Mouse (Mus musculus) MEL (cell line): ENCODE results near the gene Slc24a4. TPM values are rescaled to one million over a fixed set of nuclear protein-coding genes. Genes with fewer than 3 reads are reported as not detected.

Source experiments
- DNase-seq: peaks from one replicate; pipeline ENCODE4 v3.0.0; 2011; ENCODE audit warnings: low read depth, low spot score
- H3K27ac ChIP-seq: 2 replicates; pipeline ENCODE4 v1.5.1; 2012; ENCODE audit warnings: low read depth, mild to moderate bottlenecking, control low read depth, low read length, moderate library complexity; ENCODE audit not compliant: control insufficient read depth
- H3K27me3 ChIP-seq, 2 experiments: fragments of 150-350 bp in 1 of 2; sonication (generic) in 1 of 2; 2 replicates each; pipeline ENCODE4 v1.6.1; 2012; ENCODE audit warnings: low read length in 2 of 2, mild to moderate bottlenecking in 2 of 2, improper control_type of control experiment in 1 of 2, moderate library complexity in 1 of 2; ENCODE audit not compliant: insufficient read depth in 2 of 2, control insufficient read depth in 1 of 2
- H3K36me3 ChIP-seq, 2 experiments: 2 replicates each; pipeline ENCODE4 v1.6.1; 2012 to 2014; ENCODE audit warnings: low read length in 2 of 2, improper control_type of control experiment in 1 of 2, inconsistent platforms in 1 of 2, mild to moderate bottlenecking in 1 of 2; ENCODE audit not compliant: insufficient read depth in 2 of 2, control insufficient read depth in 1 of 2
- H3K4me1 ChIP-seq, 2 experiments: fragments of 150-350 bp in 1 of 2; sonication (generic) in 1 of 2; 2 replicates each; pipeline ENCODE4 v1.6.1; 2012; ENCODE audit warnings: low read length in 2 of 2, improper control_type of control experiment in 1 of 2, mild to moderate bottlenecking in 1 of 2; ENCODE audit not compliant: insufficient read depth in 2 of 2, control insufficient read depth in 1 of 2
- H3K4me3 ChIP-seq, 2 experiments: fragments of 150-350 bp in 1 of 2; sonication (generic) in 1 of 2; 2 replicates each; pipeline ENCODE4 v1.5.1; 2012; ENCODE audit warnings: low read depth in 2 of 2, low read length in 2 of 2, mild to moderate bottlenecking in 2 of 2, moderate library complexity in 2 of 2, control low read depth in 1 of 2, improper control_type of control experiment in 1 of 2; ENCODE audit not compliant: control insufficient read depth in 1 of 2, insufficient read depth in 1 of 2
- H3K79me2 ChIP-seq: 2 replicates; pipeline ENCODE4 v1.6.1; 2012; ENCODE audit warnings: mild to moderate bottlenecking, low read length, moderate library complexity; ENCODE audit not compliant: control insufficient read depth, poor library complexity, insufficient read depth
- H3K9ac ChIP-seq: 2 replicates; pipeline ENCODE4 v1.6.1; 2012; ENCODE audit warnings: low read depth, mild to moderate bottlenecking, control low read depth, low read length, moderate library complexity; ENCODE audit not compliant: control insufficient read depth, poor library complexity, severe bottlenecking
- H3K9me3 ChIP-seq: fragments of 150-350 bp; sonication (generic); replicated peaks from 2 replicates; pipeline ENCODE4 v1.6.1; 2012; ENCODE audit warnings: mild to moderate bottlenecking, low read length, improper control_type of control experiment, moderate library complexity; ENCODE audit not compliant: insufficient read depth
- ELF1 ChIP-seq: IDR thresholded peaks from 2 replicates; pipeline ENCODE4 v1.6.1; 2014; ENCODE audit warnings: low read depth, mild to moderate bottlenecking, inconsistent platforms, low read length, improper control_type of control experiment, moderate library complexity
- GATA1 ChIP-seq: IDR thresholded peaks from 2 replicates; pipeline ENCODE4 v1.6.1; 2011; ENCODE audit warnings: low read depth, low read length, improper control_type of control experiment
- KAT2A ChIP-seq: conservative IDR thresholded peaks from 2 replicates; pipeline ENCODE4 v1.6.1; 2012; ENCODE audit warnings: low read depth, low read length, improper control_type of control experiment, inconsistent platforms
- MAX ChIP-seq: IDR thresholded peaks from 2 replicates; pipeline ENCODE4 v1.6.1; 2011; ENCODE audit warnings: low read length, improper control_type of control experiment
- MYB ChIP-seq: IDR thresholded peaks from 2 replicates; pipeline ENCODE4 v1.6.1; 2011; ENCODE audit warnings: mild to moderate bottlenecking, low read depth, low read length, improper control_type of control experiment
- MYC ChIP-seq: IDR thresholded peaks from 2 replicates; pipeline ENCODE4 v1.6.1; 2011; ENCODE audit warnings: low read depth, mild to moderate bottlenecking, low read length, improper control_type of control experiment, moderate library complexity
- POLR2A ChIP-seq, 2 experiments: IDR thresholded peaks; 2 replicates each; pipeline ENCODE4 v1.6.1; 2011 to 2012; ENCODE audit warnings: low read length in 2 of 2, mild to moderate bottlenecking in 2 of 2, control low read depth in 1 of 2, improper control_type of control experiment in 1 of 2, low read depth in 1 of 2, moderate library complexity in 1 of 2; ENCODE audit not compliant: control insufficient read depth in 1 of 2, insufficient read depth in 1 of 2, poor library complexity in 1 of 2
- SIN3A ChIP-seq: IDR thresholded peaks from 2 replicates; pipeline ENCODE4 v1.6.1; 2012; ENCODE audit warnings: low read length, improper control_type of control experiment, inconsistent platforms
- SMC3 ChIP-seq: IDR thresholded peaks from 2 replicates; pipeline ENCODE4 v1.6.1; 2011; ENCODE audit warnings: low read depth, low read length, improper control_type of control experiment
- TAL1 ChIP-seq: IDR thresholded peaks from 2 replicates; pipeline ENCODE4 v1.6.1; 2012; ENCODE audit warnings: mild to moderate bottlenecking, inconsistent platforms, low read length, moderate library complexity, mixed read lengths
- UBTF ChIP-seq: IDR thresholded peaks from 2 replicates; pipeline ENCODE4 v1.6.1; 2012; ENCODE audit warnings: low read depth, mild to moderate bottlenecking, inconsistent platforms, low read length, improper control_type of control experiment, moderate library complexity, borderline replicate concordance; ENCODE audit not compliant: insufficient read depth
- USF1 ChIP-seq: IDR thresholded peaks from 2 replicates; pipeline ENCODE4 v1.6.1; 2014; ENCODE audit warnings: low read depth, mild to moderate bottlenecking, inconsistent platforms, low read length, improper control_type of control experiment, moderate library complexity
- ZKSCAN1 ChIP-seq: IDR thresholded peaks from 2 replicates; pipeline ENCODE4 v1.6.1; 2012; ENCODE audit warnings: low read depth, mild to moderate bottlenecking, inconsistent platforms, low read length, improper control_type of control experiment, moderate library complexity
- polyA plus RNA-seq, 2 experiments: library from polyadenylated mRNA; stranded (reverse) in 1 of 2; unstranded in 1 of 2; fragments of >175 nt in 1 of 2; fragments of >200 nt in 1 of 2; gene quantifications; 2 replicates each; pipeline versions ENCODE4 v1.2.1 to v1.2.4; 2012; ENCODE audit warnings: low replicate concordance in 2 of 2, low read depth in 1 of 2; ENCODE audit not compliant: insufficient read length in 2 of 2, insufficient read depth in 1 of 2, missing spikeins in 1 of 2
- total RNA-seq: library from RNA; depleted of rRNA; stranded (reverse); fragments of 300-350 nt; gene quantifications from 2 replicates; pipeline ENCODE4 v1.2.3, GENCODE M21; 2012

The Slc24a4 gene
- total and polyA plus RNA-seq, 3 experiments = not detected

GRCm38 (mm10) chr12:102258522-102259112 is 130.1 kb downstream of the Slc24a4 start (continued):
- TF ChIP-seq USF1 (no peak), UBTF (no peak), SMC3 (peak; percentile 20; the same call in 1 of the 2 replicates), GATA1 (peak; percentile 93), KAT2A (no peak), MYB (peak; percentile 77), MYC (0 out of 2 replicates have a peak, but pooled peaks have one; percentile 30), TAL1 (peak; percentile 98), ZKSCAN1 (no peak), ELF1 (no peak)

GRCm38 (mm10) chr12:102261933-102262396 is 133.4 kb downstream of the Slc24a4 start:
- Histone ChIP-seq H3K4me3 (no peak overlapping the region), H3K9ac (no peak overlapping the region), H3K4me1 (peaks cover 3 to 5% of the 10 kb centered on the region in 2 experiments), H3K9me3 (no peaks in the 10 kb centered on the region), H3K79me2 (no peaks in the 10 kb centered on the region), H3K36me3 (peaks cover 0 to 5% of the 10 kb centered on the region in 2 experiments; a peak in 2 of 4 replicates), H3K27ac (no peak overlapping the region), H3K27me3 (peaks cover 2 to 4% of the 10 kb centered on the region in 2 experiments; a peak in 2 of 4 replicates)
- no peak for DNase-seq
- TF ChIP-seq SIN3A = no peak
- no peak for TF ChIP-seq TAL1

GRCm38 (mm10) chr12:102262809-102263208 is 134.3 kb downstream of the Slc24a4 start:
- Histone ChIP-seq H3K4me3 (no peak overlapping the region), H3K27ac (no peak overlapping the region), H3K79me2 (no peaks in the 10 kb centered on the region), H3K27me3 (peaks cover 2 to 4% of the 10 kb centered on the region in 2 experiments; a peak in 2 of 4 replicates), H3K9ac (no peak overlapping the region), H3K36me3 (peaks cover 0 to 5% of the 10 kb centered on the region in 2 experiments; a peak in 2 of 4 replicates)
- no peak for DNase-seq
- TF ChIP-seq MAX (no peak), POLR2A (IDR thresholded peaks at IDR 0.05; ENCODE audit: control insufficient read depth in 1 of 2, insufficient read depth in 1 of 2, low read depth in 1 of 2, low read length in 2 of 2, poor library complexity in 1 of 2) (no peak)
- TF ChIP-seq, all 39 proteins: peak for 0
- Histone ChIP-seq H3K4me1 (peaks cover 1 to 5% of the 10 kb centered on the region in 2 experiments), H3K9me3 (no peaks in the 10 kb centered on the region)
